Mouse (Mus musculus): ENCODE data around the gene Irf2bpl. TPM values are rescaled to one million over a fixed set of nuclear protein-coding genes. Genes with fewer than 3 reads are reported as not detected.
A peak's percentile ranks its signal among the peaks of the same experiment; 100 is the strongest.

Irf2bpl gene
- 10 to 100 TPM; 61.0 to 61.4 TPM for total RNA-seq (2021)
- long read RNA-seq, experiment 1, full-length matches to known transcripts, result 66 of 66 reads
- long read RNA-seq, experiment 1, partial matches to known transcripts, result 0 of 66 reads
- long read RNA-seq, experiment 1, other reads (novel, unspliced or antisense), result 0 of 66 reads
- long read RNA-seq, experiment 2, full-length matches to known transcripts, result 130 of 131 reads
- long read RNA-seq, experiment 2, partial matches to known transcripts, result 0 of 131 reads
- long read RNA-seq, experiment 2, other reads (novel, unspliced or antisense), result 1 of 131 reads

DNA sequence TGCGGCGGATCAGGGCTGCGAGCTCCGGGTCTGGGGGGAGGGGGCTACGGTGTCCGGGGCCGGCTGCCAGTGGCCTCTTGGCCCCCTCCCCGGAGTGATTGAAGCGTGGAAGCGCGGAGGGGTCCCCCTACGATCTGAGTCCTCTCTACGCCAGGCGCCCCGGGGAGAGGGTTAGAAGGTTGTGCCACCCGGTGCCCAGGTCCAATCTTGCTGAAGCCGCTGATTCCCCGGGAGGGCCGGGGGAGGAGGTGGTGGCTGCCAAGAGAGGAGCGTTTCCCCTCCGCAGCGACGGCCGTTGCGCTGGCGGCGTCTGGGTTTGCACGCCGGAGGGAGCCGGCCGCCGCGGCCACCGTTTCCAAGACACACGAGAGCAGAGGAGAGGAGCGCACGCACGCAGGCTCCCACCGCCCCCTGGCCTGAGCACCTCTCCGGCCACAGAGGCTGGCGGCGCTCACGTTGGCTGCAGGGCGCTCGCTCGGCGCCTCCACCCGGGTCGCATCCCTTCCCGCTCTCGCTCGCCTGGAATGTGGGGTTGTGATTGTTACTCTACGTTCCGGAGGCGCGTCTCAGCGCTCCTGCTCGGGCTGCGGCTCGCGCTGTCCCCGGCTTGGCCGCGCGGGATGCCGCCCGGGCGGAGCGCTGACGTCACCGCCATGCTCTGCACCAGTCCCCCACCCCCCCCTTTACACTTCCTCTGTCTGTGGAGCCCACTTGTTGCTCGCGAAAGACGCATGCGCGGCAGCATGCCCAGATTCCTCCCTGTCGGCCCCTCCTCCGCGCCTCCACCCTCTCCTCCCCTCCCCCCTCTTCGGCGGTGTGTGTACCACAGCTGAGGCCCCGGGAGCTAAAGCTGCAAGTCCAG lies at the start of gene Irf2bpl:
TSS of gene Irf2bpl (minus strand) at position 602 of the 862 bp plus-strand sequence.
- peak; percentile 99 for DNase-seq (ENCODE audit: low spot score in 2 of 2)

DNA sequence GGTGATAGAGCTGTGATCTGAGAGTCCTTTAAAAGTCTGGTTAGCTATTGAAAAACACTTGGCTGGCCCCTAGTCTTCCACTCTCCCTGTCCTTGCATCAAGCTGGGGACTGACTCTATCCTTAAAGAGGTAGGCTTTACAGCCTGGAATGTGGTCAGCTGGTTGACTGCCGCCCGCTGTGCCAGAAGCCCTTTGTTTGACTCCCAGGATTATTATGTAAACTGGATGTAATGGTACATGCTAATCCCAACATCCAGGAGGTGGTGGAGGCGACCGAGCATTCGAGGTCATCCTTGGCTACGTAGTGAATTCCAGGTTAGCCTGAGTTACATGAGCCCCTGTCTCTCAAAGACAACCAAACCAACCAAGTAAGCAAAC lies 48.0 kb upstream of the Irf2bpl start:
- DNase-seq (ENCODE audit: low spot score in 2 of 2), result no peak

DNA sequence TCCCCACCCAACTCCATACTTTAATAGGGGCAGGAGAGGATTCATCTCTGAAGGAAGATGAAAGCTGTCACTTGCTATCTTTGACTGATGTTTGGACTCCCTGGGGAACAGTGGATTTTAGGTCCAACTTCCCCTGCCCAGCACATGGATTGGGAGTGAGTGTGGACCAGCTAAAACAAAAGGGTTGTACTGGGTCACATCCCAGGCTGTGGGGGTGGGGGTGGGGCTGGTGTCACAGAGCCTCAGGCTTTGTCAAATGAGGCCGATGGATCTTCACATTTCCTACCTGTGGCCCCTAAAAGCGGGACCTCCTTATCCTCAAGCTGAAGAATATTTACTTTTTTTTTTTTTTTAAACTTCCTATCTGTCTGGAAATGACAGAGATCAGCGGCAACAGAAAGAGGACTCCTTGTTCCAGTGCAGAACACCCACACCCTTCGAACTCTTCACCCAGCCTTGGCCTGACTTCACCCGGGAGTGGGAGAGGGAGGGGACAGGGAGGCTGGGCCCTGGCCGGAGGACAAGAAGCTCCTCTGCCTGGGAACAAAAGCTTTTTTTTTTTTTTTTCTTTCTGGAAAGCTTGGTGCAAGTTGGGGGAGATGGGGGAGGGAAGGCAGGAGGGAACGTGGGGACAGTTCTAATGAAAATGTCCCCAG lies 47.4 kb upstream of the Irf2bpl start:
- peak; percentile 66 to 67 for DNase-seq (ENCODE audit: low spot score in 2 of 2)

DNA sequence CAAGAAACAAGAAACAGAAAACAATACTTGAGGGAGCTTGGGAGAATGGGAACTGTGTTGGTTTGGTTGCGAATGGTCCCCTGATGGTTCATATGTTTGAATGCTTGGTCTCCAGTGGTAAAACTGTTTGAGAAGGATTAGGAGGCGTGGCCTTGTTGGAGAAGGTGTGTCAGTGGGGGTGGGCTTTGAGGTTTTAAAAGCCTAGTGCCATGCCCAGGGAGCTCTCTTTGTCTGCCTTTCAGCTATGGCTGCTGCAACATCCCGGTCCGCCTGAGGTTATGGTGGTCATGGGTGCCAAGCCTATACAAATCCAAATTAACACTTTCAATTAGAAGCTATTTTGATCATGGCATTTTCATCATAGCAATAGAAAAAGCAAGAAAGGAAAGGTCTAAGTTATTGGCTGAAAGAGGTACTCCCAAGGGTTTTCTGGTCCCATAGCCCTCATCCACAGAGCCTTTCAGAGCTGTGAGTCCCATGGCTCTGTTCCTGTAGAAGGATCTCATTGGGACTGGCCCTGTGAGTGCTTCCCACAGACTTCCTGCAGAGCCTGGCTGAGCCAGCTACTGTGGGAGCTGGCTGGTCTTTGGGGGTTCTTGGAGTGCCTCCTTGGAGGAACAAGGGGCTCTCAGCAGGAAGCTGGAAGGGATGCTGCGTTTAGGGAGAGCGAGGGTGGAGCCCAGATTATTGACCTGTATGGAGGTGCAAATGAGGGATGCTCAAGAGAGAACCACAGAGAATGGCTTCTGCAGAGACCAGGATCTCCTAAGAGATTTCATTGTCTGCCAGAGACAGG lies 46.5 kb upstream of the Irf2bpl start:
- no peak for DNase-seq (ENCODE audit: low spot score in 2 of 2)

DNA sequence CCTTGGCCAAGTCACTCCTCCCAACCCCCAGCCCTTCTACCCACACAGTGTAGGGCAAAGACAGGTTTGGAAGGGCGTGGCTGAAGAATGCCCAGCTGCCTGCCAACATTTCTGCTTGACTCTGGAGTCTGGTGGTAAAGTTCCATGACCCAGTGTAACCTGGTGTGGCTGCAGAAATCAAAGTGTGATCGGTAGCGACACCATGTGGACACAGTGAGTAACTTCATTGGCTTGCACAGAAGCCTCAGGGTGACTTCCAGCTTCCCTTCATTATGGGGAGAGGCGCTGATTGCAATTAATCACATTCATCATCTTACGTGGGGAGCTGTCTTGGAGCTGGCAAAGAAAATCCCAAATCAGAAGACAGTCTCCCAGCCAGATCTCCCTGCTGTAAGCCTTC lies 39.2 kb upstream of the Irf2bpl start:
- DNase-seq (ENCODE audit: low spot score in 2 of 2), result peak; percentile 77 to 79

DNA sequence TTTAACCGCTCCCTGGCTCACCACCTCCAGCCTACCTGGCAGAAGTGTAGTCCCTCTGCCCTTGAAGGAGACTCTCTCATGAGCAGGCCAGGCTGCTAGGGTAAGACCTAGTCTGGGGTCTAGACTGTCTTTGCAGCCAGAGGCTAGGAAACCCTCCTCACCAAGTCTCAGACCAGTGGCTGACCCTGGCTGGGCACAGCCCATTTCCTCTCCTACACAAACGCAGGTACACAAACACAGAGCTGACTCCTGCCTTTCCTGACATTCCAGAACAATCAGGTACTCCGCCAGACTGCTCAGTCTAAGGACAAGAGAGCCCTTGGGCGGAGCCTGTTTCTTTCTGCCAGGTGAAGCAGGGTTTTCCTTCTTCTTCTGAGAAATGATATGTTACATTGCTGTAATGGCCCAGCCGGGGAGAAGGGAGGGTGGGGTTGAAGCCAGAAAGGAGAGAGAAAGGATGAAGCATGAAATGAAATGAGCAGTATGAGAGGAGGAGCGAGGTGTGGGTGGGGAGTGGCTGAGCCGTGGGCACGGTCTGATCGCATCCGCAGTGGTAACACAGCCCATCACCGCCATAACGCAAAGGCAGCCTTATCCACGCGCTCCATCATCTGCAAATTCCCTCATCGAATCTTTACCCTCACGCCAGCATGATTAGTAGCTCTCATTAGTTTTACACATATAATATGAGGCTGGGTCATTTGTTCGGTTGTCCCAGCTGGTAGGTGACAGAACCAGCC lies 34.6 kb upstream of the Irf2bpl start:
- no peak for DNase-seq (ENCODE audit: low spot score in 2 of 2)

DNA sequence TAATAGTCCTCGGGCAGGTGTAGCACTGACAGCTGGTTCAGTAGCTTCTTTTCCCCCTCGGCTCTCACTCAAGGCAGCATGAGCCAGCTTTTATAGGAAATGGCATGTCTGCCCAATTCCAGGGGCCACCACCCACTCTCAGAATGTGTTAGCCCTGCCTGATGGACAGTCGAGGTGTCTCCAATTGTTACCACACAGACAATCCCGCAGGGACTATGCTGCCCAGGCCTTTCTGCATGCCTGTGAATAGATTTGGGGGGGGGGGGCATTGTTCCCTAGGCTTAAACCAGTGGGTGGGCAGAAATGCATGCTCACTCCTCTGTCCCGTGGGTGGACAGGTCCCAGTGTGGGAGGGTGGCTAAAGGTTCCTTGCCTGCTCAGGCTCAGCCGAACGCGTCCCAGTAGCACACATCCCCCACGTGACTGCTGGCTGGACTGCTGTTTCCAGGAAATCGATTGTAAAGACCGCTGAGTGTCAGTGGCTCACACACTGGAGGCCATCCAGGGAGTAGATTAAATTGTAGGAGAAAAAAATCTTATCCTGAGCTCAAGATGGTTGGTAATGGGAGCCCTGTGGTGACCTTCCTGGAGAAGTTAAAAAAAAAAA lies 33.9 kb upstream of the Irf2bpl start:
- DNase-seq (ENCODE audit: low spot score in 2 of 2), result no peak

DNA sequence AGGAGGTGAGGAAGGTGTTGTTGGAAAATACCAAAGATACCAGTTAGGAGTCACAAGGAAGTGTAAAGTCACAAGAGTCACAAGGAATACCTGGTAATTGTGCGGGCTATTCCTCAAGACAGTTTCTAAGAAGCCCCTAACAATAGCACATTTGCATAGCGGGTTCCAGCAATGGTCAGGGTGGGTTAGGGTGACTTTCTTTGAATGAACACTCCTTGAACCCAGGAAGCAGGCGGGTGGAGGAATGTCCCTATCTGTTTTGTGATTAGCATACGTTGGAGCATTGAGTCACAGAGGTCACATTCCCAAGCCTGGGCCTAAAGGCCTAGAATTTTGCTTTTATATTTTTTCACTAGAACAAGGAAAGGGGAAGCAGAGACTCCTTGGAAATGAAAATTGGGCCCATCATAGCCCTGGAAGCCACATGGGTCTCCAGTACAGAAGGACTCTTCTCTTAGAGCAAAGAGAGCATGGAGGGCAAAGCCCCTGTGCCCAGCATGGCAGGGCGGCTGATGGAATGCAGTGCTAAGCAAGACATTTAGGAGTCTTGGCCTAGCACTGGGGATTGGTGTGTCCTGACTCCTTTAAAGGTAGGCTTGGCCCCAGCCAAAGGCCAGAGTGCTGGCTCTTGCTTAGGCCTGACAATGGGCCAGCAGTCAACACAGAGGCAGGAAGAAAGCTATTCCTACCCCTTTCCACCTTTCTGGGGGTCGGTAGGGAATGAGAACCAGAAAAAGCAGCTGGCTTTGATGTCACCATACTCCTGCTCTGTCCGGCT lies 32.4 kb upstream of the Irf2bpl start:
- no peak for DNase-seq (ENCODE audit: low spot score in 2 of 2)

DNA sequence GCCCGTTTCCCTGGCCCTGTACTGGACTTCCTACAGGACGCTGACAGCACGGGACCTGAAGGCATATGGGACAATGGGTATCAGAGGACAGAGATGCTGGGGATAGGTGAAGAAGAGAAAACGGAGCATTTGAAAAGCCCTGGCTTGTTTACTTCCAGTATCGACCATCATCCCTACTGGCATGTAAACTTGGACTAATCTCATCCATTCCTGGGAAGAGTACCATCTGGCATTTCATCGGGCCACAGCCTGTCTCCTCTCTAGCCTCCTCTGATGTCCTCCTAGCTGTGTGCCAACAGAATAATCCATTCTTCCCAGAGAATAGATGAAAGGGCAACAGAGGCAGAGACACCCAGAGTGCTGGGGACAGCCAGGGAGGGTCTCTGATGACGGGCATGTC lies 31.0 kb upstream of the Irf2bpl start:
- DNase-seq (ENCODE audit: low spot score in 2 of 2), result no peak

DNA sequence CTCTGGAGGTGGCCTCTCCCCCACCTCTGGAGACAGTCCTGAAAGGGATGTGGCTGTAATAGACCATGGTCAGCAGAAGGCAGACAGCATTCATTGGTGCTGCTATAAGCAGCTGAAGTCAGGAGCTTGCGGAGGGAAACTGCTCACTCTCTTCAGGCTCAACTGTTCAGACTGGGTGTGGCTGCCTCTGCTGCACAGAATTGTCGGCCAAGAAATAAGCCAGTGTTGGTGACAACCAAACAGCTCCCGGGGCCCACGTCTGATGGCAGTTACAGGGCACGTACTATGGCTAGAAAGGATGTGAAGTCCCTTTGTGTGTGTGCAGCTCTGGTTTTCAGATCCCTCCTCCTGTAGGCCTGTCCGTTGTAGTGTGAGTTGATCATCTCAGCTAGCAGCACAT lies 30.2 kb upstream of the Irf2bpl start:
- DNase-seq (ENCODE audit: low spot score in 2 of 2), result no peak

DNA sequence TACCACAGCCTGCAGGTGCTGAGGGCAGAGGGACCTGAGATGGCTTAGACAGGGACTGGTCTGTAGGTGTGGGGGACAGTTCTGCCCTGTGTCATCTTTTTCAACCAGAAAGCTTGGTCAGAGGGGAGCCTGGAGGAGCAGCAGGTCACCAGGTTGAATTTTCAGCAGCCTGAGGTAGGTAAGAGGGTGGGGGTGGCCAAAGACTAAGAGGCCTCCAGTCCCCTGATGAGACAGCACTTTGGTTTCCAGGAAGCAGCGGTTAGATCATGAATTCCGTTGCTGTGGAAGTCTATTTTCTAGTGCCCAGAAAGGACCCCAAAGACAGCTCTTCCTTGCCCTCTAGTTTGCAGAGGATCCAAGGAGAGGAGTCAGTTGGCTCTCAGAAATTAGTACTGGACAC lies 29.8 kb upstream of the Irf2bpl start:
- DNase-seq (ENCODE audit: low spot score in 2 of 2), result no peak

DNA sequence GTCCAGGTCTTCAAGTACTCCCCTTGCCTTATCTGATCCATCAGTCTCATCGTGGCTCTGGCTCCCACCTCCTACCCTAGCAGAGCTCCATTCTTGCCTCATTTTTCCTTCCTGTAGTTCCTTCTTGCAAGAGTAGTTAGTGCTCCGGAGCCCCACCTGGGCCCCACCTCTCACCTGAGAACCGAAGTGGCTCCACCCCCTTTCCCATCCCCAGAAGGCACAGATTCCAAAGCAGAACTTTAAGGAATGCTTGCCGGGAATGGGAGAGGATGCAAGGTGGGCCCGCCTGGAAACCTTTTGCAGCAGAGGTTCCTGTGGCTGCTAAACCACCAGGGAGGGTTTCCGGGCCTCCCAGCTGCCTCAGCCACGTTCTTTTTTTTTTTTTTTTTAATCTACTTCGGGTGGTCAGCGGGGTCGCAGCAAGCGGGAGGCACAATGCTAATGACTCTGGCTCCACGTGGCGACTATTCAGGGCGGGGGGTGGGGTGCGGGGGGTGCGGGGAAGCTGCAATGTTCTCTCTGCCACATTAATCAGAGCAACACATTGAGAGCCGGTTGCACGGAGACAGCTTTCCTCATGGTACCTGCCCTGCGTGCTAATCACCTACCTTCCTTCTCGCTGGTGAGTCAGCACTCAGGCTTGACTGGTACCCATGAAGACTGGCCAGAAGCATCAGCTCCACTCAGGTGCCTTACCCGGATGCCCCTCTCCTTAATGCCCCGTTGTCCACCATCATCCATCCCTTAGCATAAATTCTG lies 27.9 kb upstream of the Irf2bpl start:
- DNase-seq (ENCODE audit: low spot score in 2 of 2), result no peak

DNA sequence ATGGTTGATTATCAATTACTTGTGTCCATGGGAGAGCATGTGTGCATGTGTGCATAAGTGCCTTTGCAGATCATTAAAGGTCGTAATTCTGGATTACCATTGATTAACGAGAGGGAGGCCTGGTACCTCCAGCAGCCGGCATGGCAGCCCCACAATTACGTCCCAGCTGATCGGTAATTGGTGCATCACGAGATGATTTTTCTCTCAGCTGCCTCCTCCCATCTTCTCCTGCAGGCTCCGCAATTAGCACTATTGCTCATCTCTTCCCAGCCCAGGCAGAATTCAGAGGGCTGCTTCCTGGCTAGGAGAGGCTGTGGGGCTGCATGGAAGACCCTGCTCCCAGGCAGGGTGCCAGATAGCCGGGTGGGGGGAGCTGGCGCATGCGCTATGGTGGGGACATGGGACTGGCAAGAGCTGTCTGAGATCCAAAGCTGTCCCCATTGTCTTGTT lies 26.9 kb upstream of the Irf2bpl start:
- no peak for DNase-seq (ENCODE audit: low spot score in 2 of 2)

DNA sequence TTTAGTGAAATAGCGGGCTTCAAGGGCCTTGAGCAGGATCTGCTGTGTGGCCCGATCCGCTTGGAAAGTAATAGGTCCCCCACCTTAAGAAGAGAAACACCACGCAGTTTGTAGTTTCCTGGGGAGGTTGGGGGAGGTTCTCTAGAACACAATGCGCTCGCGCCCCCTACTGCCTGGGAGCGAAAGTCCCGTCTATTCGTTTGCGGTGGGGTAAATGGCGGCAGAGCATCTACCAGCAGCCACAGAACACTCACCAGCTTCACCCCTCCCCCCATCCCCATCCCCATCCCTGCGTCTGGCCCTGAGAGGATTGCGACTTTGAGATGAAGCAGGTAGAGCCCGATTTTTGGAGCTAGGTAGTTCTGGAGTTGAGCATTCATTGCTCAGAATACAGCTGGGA lies 21.8 kb upstream of the Irf2bpl start:
- peak; percentile 87 to 92 for DNase-seq (ENCODE audit: low spot score in 2 of 2)

DNA sequence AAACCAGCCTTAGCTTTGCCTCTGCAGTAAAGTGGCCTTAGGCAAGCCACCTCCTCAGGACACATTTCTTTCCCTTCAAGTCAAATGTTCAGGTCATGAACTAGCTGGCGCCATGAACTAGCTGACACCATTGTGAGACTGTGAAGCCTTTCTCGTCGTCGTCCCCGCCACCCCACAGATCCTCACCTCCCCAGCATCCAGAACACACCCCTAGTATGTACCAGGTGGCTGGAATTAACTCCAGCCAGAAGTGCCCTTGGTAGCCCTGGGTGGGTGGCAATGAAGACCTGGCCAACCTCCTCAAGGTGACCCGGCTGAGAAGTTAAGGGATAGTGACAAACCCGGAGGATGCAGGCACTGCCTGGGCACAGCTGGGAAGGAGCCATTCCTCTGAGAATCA lies 21.3 kb upstream of the Irf2bpl start:
- DNase-seq (ENCODE audit: low spot score in 2 of 2), result no peak

DNA sequence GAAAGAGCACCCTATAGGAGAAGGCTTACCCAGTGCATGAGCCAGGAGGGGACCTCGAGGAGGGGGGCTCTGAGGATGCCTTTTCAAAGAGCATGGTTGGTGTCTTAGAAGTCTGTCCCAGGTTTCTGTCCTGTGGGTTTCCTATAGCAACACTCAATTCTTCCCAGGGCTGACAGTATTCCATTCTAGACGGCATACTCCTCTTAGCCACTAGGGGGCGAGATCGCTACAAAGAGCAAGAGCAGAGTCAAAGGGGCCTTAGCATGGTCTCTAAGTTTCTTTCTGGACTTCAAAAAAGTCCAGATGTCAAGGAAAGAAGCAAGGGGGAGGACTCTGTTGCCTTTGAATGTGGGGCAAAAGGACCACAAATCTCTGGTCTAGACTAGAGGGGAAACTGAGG lies 20.6 kb upstream of the Irf2bpl start:
- DNase-seq (ENCODE audit: low spot score in 2 of 2), result no peak

DNA sequence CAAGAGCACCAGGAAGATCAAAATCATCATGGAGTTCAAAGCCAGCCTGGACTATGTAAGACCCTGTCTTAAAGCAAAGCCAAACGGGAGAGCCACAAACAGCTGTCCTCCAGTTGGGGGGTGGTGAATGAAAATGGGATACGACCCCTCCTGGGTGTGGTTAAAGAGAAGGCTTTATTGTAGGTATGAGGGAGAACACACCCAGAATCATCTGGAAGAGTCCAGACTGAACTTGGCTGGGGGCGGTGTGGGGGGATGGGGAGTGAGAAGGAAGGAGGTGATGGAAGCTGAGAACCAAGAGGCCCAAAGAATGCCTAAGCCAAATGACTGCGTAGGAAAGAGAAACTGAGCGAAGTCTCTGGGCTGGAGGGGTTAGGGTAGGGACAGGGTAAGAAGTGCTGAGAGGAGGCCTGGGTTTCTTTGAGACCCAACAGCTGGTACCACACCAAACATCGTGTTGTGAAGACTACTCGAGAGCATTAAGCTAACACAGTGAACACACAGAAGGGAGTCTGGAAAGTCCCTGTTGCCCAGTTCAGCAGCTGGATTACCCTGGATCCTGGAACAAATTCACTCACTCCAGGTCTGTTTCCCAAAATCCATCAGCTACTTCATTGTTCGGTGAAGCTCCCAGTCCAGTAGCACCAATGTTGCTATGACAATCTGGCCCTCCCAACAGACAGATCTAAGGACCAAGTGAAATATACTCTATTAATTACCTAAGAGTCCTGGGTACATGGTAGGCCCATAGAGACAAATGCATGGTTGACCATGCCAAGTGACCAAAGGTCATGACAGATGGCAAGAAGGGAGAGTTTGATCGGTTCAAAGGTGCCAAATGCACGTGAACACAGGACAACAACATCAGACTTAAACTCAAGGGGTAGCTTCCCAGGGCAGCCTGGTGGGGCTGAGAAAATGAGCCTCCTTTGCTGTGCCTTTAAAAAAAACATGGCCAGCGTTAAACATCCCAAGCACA lies 19.5 kb upstream of the Irf2bpl start:
- DNase-seq (ENCODE audit: low spot score in 2 of 2), result no peak
